Mouse (Mus musculus) thymus, adult 2 months (tissue): ENCODE results near the gene Gtpbp2. TPM values are rescaled to one million over a fixed set of nuclear protein-coding genes. Genes with fewer than 3 reads are reported as not detected.

ENCODE experiments used
- DNase-seq: peaks from one replicate; pipeline ENCODE4 v3.0.0; 2021
- H3K27ac ChIP-seq: fragments of 200-500 bp; 2 replicates; pipeline ENCODE4 v1.5.1; 2012; ENCODE audit warnings: low read length, control low read depth; ENCODE audit not compliant: control insufficient read depth, insufficient read depth
- H3K27me3 ChIP-seq: fragments of 200-500 bp; 2 replicates; pipeline ENCODE4 v1.6.1; 2012; ENCODE audit warnings: mild to moderate bottlenecking, low read length, moderate library complexity, mixed read lengths; ENCODE audit not compliant: control insufficient read depth, insufficient read depth
- H3K36me3 ChIP-seq: fragments of 200-500 bp; 2 replicates; pipeline ENCODE4 v1.6.1; 2012; ENCODE audit warnings: mild to moderate bottlenecking, low read length, moderate library complexity; ENCODE audit not compliant: control insufficient read depth, insufficient read depth
- H3K4me1 ChIP-seq: fragments of 200-500 bp; replicated peaks from 2 replicates; pipeline ENCODE4 v1.6.1; 2012; ENCODE audit warnings: low read length; ENCODE audit not compliant: control insufficient read depth, insufficient read depth
- H3K4me3 ChIP-seq: fragments of 200-500 bp; 2 replicates; pipeline ENCODE4 v1.5.1; 2012; ENCODE audit warnings: mild to moderate bottlenecking, low read length, control low read depth, moderate library complexity; ENCODE audit not compliant: control insufficient read depth, insufficient read depth
- CTCF ChIP-seq: fragments of 200-500 bp; IDR thresholded peaks from 2 replicates; pipeline ENCODE4 v1.5.1; 2012; ENCODE audit warnings: mild to moderate bottlenecking, control low read depth, low read length, moderate library complexity, borderline replicate concordance; ENCODE audit not compliant: control insufficient read depth, poor library complexity, insufficient read depth; ENCODE audit errors: extremely low read depth
- POLR2A ChIP-seq: fragments of 200-500 bp; IDR thresholded peaks from 2 replicates; pipeline ENCODE4 v1.6.1; 2012; ENCODE audit warnings: mild to moderate bottlenecking, low read length, control low read depth, moderate library complexity; ENCODE audit not compliant: control insufficient read depth, poor library complexity, insufficient read depth; ENCODE audit errors: extremely low read depth
- WGBS: fragments of 180-500 bp; shearing (Covaris S2); methylation state at CpG from one replicate; pipeline ENCODE4 v1.1.7; 2018; 5-methylcytosine and 5-hydroxymethylcytosine counted together
- polyA plus RNA-seq: library from polyadenylated mRNA; depleted of rRNA; stranded (reverse); fragments of >200 nt; gene quantifications from 2 replicates; pipeline ENCODE4 v1.2.3, GENCODE M21; 2012

Gene Gtpbp2
- polyA plus RNA-seq, 1 experiment, result 339 TPM

GRCm38 (mm10) chr17:46143578-46144423 lies 17.0 kb upstream of the Gtpbp2 start, which contains the start of gene Rsph9:
Rsph9 (minus strand) TSS chr17:46144216.
- H3K4me1 ChIP-seq, result peaks cover 10% of the 10 kb centered on the region
- H3K27ac ChIP-seq, result no peak within 1 kb of the TSS
- H3K36me3 ChIP-seq, result peaks cover 20% of the 10 kb centered on the region

GRCm38 (mm10) chr17:46152847-46153782 lies 7.7 kb upstream of the Gtpbp2 start, which contains the start of gene Mad2l1bp:
Mad2l1bp (minus strand) TSS chr17:46153553.
- peaks cover 10% of the 10 kb centered on the region; the same call in 1 of the 2 replicates for H3K4me1 ChIP-seq
- H3K27me3 ChIP-seq, result no peaks in the 10 kb centered on the region
- peak; percentile 88 for TF ChIP-seq POLR2A
- 0 out of 2 replicates have a peak, but pooled peaks have one; percentile 31 for TF ChIP-seq CTCF
- WGBS, result 2% methylated on average over 33 of the region's 33 CpGs
- DNase-seq, result peak; percentile 90
- peaks cover 9% of the 10 kb centered on the region; the same call in 1 of the 2 replicates for H3K36me3 ChIP-seq
- peak within 1 kb of the TSS; percentile 70 for H3K27ac ChIP-seq
- peak within 1 kb of the TSS; percentile 66 for H3K4me3 ChIP-seq

More at GRCm38 (mm10) chr17:46143578-46144423, 17.0 kb upstream of the Gtpbp2 start, which contains the start of gene Rsph9:
- DNase-seq, result peak; percentile 75
- TF ChIP-seq CTCF (no peak), POLR2A (no peak)
- H3K4me3 ChIP-seq, result peak within 1 kb of the TSS; percentile 44
- 7% methylated on average over 37 of the region's 37 CpGs for WGBS
- H3K27me3 ChIP-seq, result no peaks in the 10 kb centered on the region

GRCm38 (mm10) chr17:46154336-46154735 lies 6.5 kb upstream of the Gtpbp2 start:
- Histone ChIP-seq H3K27me3 (no peaks in the 10 kb centered on the region), H3K27ac (no peak overlapping the region), H3K4me3 (no peak overlapping the region), H3K4me1 (peaks cover 10% of the 10 kb centered on the region; the same call in 1 of the 2 replicates), H3K36me3 (no peaks in the 10 kb centered on the region)
- no peak for DNase-seq
- TF ChIP-seq POLR2A (no peak), CTCF (no peak)
- WGBS, result 71% methylated on average over 3 of the region's 3 CpGs

- no peaks in the 10 kb centered on the region for H3K36me3 ChIP-seq
- H3K4me3 ChIP-seq, result no peak overlapping the region
- H3K27ac ChIP-seq, result no peak overlapping the region
- no peaks in the 10 kb centered on the region for H3K27me3 ChIP-seq
- no peak for DNase-seq
- 91% methylated on average over 5 of the region's 5 CpGs for WGBS
- peaks cover 15% of the 10 kb centered on the region for H3K4me1 ChIP-seq
- no peak for TF ChIP-seq CTCF
- TF ChIP-seq POLR2A, result no peak
Measured at GRCm38 (mm10) chr17:46156680-46157079, 4.2 kb upstream of the Gtpbp2 start.

GRCm38 (mm10) chr17:46157131-46157530 lies 3.7 kb upstream of the Gtpbp2 start:
- no peak for DNase-seq
- 94% methylated on average over 8 of the region's 8 CpGs for WGBS
- no peaks in the 10 kb centered on the region for H3K27me3 ChIP-seq
- TF ChIP-seq CTCF (no peak), POLR2A (no peak)
- no peaks in the 10 kb centered on the region for H3K36me3 ChIP-seq
- H3K4me1 ChIP-seq, result peaks cover 18% of the 10 kb centered on the region
- no peak overlapping the region for H3K27ac ChIP-seq
- no peak overlapping the region for H3K4me3 ChIP-seq

- DNase-seq, result no peak
- Histone ChIP-seq H3K4me3 (no peak overlapping the region), H3K36me3 (no peaks in the 10 kb centered on the region), H3K27me3 (no peaks in the 10 kb centered on the region), H3K4me1 (peaks cover 27% of the 10 kb centered on the region), H3K27ac (no peak overlapping the region)
- WGBS, result 55% methylated on average over 2 of the region's 2 CpGs
- no peak for TF ChIP-seq CTCF
- no peak for TF ChIP-seq POLR2A
Measured at GRCm38 (mm10) chr17:46159236-46159635, 1.6 kb upstream of the Gtpbp2 start.
